Mouse (Mus musculus) layer of hippocampus, adult 11-12 months (tissue): ENCODE measurements at regions not wholly inside any gene's neighbourhood (a gene's known extent, or its start where the extent isn't known, plus 50 kb on each side); places are given as distances from the start of the nearest gene placed in this dataset.
A peak's percentile ranks its signal among the peaks of the same experiment; 100 is the strongest.
"Not testable (repeated sequence)": the region's sequence is repeated elsewhere in the genome, so short reads cannot be mapped to it uniquely, and the experiment has no call there.

Source experiments
- DNase-seq: peaks from one replicate; pipeline ENCODE4 v3.0.0; 2022; ENCODE audit warnings: low spot score

DNA sequence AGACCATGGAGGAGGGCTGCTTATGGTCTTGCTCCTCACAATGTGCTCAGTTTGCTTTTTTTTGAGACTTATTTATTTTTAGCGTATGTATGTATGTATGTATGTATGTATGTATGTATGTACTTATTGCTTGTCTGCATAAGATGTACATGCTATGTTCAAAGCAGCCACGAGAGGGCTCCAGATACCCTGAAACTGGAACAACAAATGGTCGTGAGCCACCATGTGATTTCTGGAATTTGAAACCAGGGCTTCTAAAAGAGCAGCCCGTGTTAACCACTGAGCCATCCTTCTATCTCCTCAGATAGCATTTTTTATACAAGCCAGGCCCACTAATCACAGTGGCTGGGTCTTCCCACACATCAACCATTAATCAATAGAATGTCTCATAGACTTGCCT, 611.2 kb downstream of the 5730507C01Rik start:
- no peak for DNase-seq

DNA sequence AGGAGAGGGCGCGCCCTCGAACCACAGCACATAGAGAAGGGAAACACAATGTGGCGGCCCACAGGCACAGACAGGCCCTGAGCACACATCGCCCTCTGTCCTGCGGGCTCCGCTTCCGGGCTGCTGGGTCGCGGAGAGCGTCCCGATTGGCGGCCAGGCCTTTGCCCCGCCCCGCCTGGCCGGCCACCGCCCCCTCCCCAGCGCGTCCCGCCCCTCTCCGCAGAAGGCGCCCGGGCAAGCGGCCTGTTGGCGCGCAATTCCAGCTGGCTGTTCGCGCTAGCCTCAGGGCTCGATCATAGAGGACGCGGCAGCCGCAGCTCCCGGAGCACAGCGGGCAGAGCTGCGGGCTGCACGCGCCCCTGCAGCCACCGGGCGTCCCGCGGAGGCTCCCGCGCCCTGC, 661.3 kb downstream of the 5730507C01Rik start:
- no peak for DNase-seq

DNA sequence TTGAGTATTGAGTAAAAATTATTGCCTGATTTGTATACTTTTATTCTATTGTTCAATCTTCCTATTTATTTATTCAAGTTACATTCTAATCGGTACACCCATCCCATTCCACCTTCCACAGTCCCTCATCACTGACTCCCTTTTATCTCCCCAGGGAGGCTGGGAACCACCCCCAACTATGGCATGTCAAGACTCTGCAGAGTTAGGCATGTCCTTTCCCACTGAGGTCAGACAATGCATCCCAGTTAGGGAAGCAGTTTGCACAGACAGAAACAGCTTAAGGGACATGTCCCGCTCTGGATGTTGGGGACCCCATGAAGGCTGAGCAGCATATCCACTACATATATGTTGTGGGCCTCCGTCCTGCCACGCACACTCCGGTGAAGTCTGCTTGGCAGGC, 678.1 kb downstream of the 5730507C01Rik start:
- DNase-seq, result no peak

DNA sequence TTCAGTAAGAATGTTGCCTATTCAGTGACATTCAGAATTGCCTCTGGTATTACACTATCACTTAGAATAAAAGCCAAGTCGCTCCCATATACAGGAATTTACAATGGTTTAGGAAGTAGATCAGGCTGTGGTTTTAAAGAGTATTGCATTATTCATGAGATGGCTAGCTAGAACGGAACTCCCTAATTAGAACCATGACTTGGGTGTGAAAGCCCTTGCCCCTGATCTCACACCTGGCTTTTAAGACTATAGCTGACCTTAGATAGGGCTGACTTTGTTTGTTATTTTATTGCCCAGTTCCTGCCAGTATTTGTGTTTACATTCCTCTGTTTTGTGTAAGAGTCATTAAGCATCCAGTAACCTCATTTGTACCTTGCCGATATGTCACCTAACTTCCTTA, 678.7 kb downstream of the 5730507C01Rik start:
- not testable (repeated sequence) for DNase-seq

DNA sequence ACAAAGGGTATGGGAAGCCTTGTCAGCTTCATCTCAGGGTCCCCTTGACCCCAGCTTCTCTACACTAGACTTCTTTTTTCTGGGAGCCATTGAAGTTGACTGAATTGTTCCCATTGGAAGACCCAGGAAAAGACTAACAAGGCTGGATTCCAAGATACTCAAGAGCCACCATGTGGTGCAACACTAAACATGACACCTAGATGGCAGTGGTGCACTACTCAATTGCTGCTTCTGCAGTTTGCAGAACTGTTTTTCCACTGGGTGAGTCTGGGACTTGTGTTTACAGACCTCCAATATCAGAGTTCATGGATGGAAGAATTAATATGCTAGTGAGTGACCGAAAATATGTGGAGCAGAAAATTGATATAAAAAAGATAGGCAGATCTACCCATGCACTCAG, 709.7 kb downstream of the 5730507C01Rik start:
- DNase-seq, result not testable (repeated sequence)

DNA sequence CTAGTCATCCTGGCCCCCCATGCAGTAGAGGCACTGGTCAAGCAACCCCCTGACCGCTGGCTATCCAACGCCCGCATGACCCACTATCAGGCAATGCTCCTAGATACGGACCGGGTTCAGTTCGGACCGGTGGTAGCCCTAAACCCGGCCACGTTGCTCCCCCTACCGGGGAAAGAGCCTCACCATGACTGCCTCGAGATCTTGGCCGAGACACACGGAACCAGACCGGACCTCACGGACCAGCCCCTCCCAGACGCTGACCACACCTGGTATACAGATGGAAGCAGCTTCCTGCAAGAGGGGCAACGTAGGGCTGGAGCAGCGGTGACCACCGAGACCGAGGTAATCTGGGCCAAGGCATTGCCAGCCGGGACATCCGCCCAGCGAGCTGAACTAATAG, 707.6 kb upstream of the Gm21863 start:
- DNase-seq, result peak; percentile 2

DNA sequence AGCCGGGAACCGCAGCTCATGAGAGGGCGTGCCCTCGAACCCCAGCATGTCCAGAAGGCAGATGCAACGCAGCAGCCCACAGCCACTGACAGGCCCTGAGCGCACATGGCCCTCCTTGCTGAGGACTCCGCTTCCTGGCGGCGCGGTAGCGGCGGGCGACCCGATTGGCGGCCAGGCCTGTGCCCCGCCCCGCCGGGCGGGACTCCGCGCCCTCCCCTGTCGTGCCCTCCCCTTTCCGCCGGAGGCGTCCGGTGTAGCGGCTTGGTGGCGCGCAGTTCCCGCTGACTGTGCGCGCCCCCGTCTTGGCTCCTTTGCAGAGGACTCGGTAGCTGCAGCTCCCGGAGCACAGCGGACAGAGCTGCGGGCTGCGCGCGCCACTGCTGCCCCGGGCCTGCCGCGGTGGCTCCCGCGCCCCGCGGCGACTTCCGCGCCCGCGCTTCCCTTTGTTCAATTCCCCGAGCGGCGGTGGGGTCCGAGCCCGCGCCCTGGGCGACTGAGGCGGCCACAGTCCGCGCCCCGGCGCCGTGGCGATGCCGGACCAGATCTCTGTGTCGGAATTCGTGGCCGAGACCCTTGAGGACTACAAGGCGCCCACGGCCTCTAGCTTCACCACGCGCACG, 665.9 kb upstream of the Gm21863 start:
- DNase-seq, result peak; percentile 64

DNA sequence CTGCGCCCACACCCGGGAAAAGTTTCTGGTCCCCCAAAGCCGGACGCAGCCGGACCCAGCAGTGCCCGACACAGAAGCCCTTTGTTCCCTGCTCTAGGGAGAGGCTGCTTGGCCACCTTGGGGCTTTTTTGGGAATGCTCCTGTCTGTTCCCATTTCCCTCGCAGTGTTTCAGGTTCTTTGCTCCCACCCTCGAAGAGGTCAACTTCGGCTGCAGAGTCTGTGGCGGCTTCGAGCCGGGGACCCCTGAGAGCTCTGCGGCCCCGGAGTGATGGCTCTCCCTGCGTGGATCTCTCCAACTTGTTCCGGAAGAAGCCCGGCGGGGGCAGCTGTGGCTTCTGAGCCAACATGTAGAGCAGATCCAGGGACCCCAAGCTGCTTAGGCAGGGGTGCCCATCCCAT, 665.3 kb upstream of the Gm21863 start:
- DNase-seq, result peak; percentile 3

DNA sequence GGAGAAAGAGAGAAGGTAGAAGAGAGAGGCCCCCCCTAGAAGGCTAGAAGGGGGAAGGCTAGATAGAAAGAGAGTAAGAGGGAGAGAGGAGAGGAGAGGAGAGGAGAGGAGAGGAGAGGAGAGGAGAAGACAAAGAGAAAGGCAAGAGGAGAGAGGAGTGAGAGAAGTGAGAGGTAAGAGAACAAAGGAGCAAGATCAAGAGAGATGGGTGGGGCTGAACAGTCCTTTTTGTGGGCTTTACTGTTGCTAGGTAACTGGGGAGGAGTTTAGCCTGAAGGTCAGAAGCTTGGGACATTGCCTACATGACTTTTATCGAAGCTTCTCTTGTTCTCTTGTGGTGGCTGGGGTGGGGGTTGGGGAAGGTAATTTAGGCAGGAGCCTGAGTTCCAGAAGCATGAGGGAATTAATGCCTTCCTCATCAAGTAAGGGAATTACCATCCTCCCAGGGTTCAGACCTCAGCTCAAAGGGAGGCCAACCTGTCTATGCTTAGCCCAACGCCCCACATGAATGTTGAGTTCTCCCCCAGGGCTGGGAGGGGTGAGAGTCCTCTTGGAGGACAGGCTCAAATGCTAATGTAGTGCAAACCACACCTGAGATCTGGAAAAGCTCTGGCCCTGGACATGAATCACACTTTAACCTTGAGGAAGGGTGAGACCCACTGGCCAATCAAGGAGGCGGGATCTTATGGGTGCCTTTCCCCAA, 662.1 kb upstream of the Gm21863 start:
- not testable (repeated sequence) for DNase-seq
